Mouse (Mus musculus): ENCODE results near the gene Fig4.

Fig4 gene

DNA sequence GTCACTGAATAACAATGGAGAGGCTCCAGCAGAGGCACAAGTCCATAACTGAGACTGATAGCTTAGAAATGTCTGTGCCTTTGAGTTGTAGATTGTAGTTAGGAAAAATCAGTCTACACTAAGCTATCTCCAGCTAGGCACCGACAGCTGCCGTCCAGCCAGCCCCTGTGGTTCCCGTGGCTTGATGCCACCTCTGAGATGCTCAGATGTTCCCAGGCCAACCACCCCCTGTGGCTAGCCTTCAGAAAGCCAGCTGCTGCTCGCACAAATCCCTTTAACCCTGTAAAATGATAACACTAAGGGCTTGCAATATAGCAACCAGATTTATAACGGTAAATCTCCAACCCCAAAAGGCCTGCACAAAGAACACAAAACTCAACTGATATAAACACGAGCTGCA lies 22.9 kb downstream of the Fig4 start:
- H3K36me3 ChIP-seq (ENCODE audit: insufficient read depth, low read length): peaks cover 42% of the 10 kb centered on the region
- no peaks in the 10 kb centered on the region for H3K4me1 ChIP-seq (replicated peaks; ENCODE audit: low read depth, low read length)
- H3K27me3 ChIP-seq (ENCODE audit: insufficient read depth, low read length): no peaks in the 10 kb centered on the region
- TF ChIP-seq NANOG (IDR thresholded peaks at IDR 0.05; ENCODE audit: borderline replicate concordance, low read length): no peak
- TF ChIP-seq POU5F1 (IDR thresholded peaks at IDR 0.05; ENCODE audit: borderline replicate concordance, low read length): no peak
- no peak for TF ChIP-seq CTCF (conservative IDR thresholded peaks at IDR 0.05; ENCODE audit: low read length)
- H3K9me3 ChIP-seq (ENCODE audit: low read length): no peaks in the 10 kb centered on the region
- no peak overlapping the region for H3K4me3 ChIP-seq (replicated peaks; ENCODE audit: low read length)

DNA sequence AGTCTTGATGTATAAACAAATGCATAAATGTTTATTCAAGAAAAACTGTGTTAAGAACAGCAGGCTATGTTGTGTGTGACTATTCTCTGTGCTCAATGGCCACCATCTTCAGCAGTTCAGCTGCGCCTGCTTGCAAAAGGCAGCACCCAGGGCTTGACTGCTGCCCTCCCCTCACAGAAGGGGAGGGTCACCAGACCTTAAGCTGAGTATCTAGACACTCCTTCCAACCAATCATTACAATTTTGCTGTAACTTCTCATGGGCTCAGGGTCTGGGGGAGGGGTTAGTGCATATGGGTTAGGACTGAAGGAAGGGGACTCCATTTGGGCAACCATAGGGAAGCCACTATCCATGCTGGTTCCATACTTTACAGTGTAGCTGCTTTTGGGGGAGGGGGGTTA lies 24.3 kb downstream of the Fig4 start:
- H3K4me3 ChIP-seq (replicated peaks; ENCODE audit: low read length): no peak overlapping the region
- no peaks in the 10 kb centered on the region for H3K4me1 ChIP-seq (replicated peaks; ENCODE audit: low read depth, low read length)
- H3K27me3 ChIP-seq (ENCODE audit: insufficient read depth, low read length): no peaks in the 10 kb centered on the region
- H3K36me3 ChIP-seq (ENCODE audit: insufficient read depth, low read length): peaks cover 31% of the 10 kb centered on the region
- no peak for TF ChIP-seq POU5F1 (IDR thresholded peaks at IDR 0.05; ENCODE audit: borderline replicate concordance, low read length)
- TF ChIP-seq NANOG (IDR thresholded peaks at IDR 0.05; ENCODE audit: borderline replicate concordance, low read length): no peak
- TF ChIP-seq CTCF (conservative IDR thresholded peaks at IDR 0.05; ENCODE audit: low read length): no peak
- H3K9me3 ChIP-seq (ENCODE audit: low read length): no peaks in the 10 kb centered on the region

DNA sequence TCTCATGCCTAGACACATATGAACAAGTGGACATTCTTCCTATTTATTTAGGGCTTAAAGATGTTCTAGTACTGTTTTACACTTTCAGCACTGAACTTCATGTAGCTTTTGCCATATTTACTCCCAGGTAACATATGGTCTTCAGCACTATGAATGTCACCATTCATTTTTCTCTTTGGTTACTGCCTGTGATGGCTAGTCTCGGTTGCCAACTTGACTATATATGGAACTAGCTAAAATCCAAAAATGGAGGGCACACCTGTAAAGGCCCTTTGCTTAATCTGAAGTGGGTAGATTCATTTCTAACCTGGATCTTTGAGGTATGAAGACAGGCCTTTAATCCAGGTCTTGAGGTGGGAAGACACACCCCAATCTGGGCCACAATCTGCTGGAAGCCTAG lies 28.2 kb downstream of the Fig4 start:
- Histone ChIP-seq H3K4me3 (replicated peaks; ENCODE audit: low read length) (no peak overlapping the region), H3K9me3 (ENCODE audit: low read length) (no peaks in the 10 kb centered on the region), H3K27me3 (ENCODE audit: insufficient read depth, low read length) (no peaks in the 10 kb centered on the region), H3K36me3 (ENCODE audit: insufficient read depth, low read length) (peaks cover 31% of the 10 kb centered on the region), H3K4me1 (replicated peaks; ENCODE audit: low read depth, low read length) (no peaks in the 10 kb centered on the region)
- no peak for TF ChIP-seq NANOG (IDR thresholded peaks at IDR 0.05; ENCODE audit: borderline replicate concordance, low read length)
- no peak for TF ChIP-seq POU5F1 (IDR thresholded peaks at IDR 0.05; ENCODE audit: borderline replicate concordance, low read length)
- no peak for TF ChIP-seq CTCF (conservative IDR thresholded peaks at IDR 0.05; ENCODE audit: low read length)

DNA sequence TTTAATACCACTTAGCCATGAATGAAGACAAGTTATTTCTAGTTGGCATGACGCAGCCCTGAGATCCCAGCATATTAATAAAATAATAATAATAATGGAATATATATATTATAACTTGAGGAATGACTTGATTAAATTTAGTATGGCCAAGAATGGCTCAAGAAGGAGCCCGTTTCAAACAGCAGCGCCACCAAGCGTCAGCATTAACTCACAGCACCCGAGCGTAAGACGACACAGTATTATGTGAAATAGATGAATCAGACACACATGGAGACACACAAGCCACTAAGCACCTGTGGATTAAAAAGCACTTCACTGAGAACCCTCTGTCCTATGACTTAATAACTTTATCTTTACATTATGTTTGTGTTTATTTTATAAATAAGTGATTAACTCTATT lies 31.2 kb downstream of the Fig4 start:
- Histone ChIP-seq H3K36me3 (ENCODE audit: insufficient read depth, low read length) (peaks cover 53% of the 10 kb centered on the region), H3K4me3 (replicated peaks; ENCODE audit: low read length) (no peak overlapping the region), H3K4me1 (replicated peaks; ENCODE audit: low read depth, low read length) (no peaks in the 10 kb centered on the region), H3K9me3 (ENCODE audit: low read length) (no peaks in the 10 kb centered on the region), H3K27me3 (ENCODE audit: insufficient read depth, low read length) (no peaks in the 10 kb centered on the region)
- peak; percentile 66 for TF ChIP-seq CTCF (conservative IDR thresholded peaks at IDR 0.05; ENCODE audit: low read length)
- TF ChIP-seq NANOG (IDR thresholded peaks at IDR 0.05; ENCODE audit: borderline replicate concordance, low read length): no peak

DNA sequence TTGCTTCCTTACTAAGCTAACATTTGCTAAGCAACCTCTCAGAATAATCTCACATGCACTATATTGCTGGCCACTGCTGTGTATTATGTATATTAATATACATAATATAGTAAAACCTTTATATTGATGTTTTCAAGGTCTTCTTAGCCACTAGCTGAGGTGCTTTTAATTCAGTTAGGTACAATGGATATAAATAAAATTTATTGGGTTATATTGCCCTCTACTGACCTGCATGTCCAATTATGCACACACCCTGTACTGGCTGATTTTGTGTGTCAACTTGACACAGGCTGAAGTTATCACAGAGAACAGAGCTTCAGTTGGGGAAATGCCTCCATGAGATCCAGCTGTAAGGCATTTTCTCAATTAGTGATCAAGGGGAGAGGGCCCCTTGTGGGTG lies 41.2 kb downstream of the Fig4 start:
- H3K4me3 ChIP-seq (replicated peaks; ENCODE audit: low read length): no peak overlapping the region
- peaks cover 59% of the 10 kb centered on the region for H3K36me3 ChIP-seq (ENCODE audit: insufficient read depth, low read length)
- TF ChIP-seq POU5F1 (IDR thresholded peaks at IDR 0.05; ENCODE audit: borderline replicate concordance, low read length) (no peak), NANOG (IDR thresholded peaks at IDR 0.05; ENCODE audit: borderline replicate concordance, low read length) (no peak)
- no peaks in the 10 kb centered on the region for H3K27me3 ChIP-seq (ENCODE audit: insufficient read depth, low read length)
- no peaks in the 10 kb centered on the region for H3K9me3 ChIP-seq (ENCODE audit: low read length)
- peaks cover 10% of the 10 kb centered on the region for H3K4me1 ChIP-seq (replicated peaks; ENCODE audit: low read depth, low read length)

DNA sequence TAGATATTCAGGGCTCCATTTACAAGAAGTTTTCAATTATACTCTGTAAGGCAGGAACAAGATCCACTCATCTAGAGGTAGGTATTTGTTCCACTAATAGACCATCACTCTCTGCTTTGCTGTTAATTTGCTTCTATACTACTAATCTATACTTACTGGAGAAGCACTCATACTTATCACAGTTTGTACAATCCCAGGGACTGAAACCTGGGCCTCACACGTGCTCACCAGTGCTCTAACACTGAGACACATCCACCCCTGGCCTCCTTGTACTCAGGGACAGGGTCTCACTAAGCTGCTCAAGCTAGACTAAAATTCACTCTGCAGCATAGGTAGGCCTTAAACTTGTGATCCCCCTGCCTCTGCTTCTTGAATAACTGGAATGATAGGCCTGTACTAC lies 41.8 kb downstream of the Fig4 start:
- Histone ChIP-seq H3K36me3 (ENCODE audit: insufficient read depth, low read length) (peaks cover 54% of the 10 kb centered on the region), H3K4me1 (replicated peaks; ENCODE audit: low read depth, low read length) (peaks cover 14% of the 10 kb centered on the region), H3K9me3 (ENCODE audit: low read length) (no peaks in the 10 kb centered on the region), H3K4me3 (replicated peaks; ENCODE audit: low read length) (no peak overlapping the region), H3K27me3 (ENCODE audit: insufficient read depth, low read length) (no peaks in the 10 kb centered on the region)
- TF ChIP-seq POU5F1 (IDR thresholded peaks at IDR 0.05; ENCODE audit: borderline replicate concordance, low read length) (no peak), CTCF (conservative IDR thresholded peaks at IDR 0.05; ENCODE audit: low read length) (no peak)

DNA sequence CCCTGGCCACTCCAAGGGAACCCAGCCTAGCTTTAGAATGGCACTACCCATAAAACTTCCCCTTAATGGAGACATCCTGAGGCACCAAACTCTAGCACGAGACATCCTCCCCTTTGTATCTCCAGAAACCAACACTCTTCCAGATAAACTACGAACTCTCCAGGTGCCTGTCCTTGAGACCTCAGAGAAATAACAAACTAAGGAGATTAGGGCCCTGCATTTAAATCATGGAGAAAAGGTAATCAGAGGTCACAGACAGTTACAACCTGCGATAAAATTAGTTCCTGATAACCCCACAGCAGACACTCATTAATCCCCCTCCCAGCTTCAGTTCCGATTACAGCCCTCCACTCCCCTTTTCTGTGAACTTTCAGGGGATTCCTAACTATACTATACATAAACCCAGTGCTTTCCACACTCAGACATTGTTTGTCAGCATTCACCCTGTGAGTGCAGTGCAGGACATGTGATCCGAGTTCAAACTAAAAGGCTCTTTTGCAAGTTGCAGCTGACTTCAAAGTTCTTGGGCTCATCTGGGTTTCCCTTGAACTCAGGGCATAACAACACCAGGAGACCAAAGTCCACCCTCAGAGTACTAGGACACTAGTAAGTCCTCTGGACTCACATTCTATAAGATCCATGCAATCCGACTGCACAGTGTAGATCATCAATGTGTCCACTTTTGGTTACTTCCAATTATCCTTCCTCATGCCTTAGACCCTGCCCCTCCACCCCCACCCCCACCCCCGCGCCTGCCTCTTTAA lies 42.6 kb downstream of the Fig4 start:
- Histone ChIP-seq H3K27me3 (ENCODE audit: insufficient read depth, low read length) (no peaks in the 10 kb centered on the region), H3K9me3 (ENCODE audit: low read length) (no peaks in the 10 kb centered on the region), H3K4me1 (replicated peaks; ENCODE audit: low read depth, low read length) (peaks cover 14% of the 10 kb centered on the region), H3K4me3 (replicated peaks; ENCODE audit: low read length) (no peak overlapping the region), H3K36me3 (ENCODE audit: insufficient read depth, low read length) (peaks cover 60% of the 10 kb centered on the region)
- TF ChIP-seq NANOG (IDR thresholded peaks at IDR 0.05; ENCODE audit: borderline replicate concordance, low read length) (no peak), CTCF (conservative IDR thresholded peaks at IDR 0.05; ENCODE audit: low read length) (no peak), POU5F1 (IDR thresholded peaks at IDR 0.05; ENCODE audit: borderline replicate concordance, low read length) (no peak)

DNA sequence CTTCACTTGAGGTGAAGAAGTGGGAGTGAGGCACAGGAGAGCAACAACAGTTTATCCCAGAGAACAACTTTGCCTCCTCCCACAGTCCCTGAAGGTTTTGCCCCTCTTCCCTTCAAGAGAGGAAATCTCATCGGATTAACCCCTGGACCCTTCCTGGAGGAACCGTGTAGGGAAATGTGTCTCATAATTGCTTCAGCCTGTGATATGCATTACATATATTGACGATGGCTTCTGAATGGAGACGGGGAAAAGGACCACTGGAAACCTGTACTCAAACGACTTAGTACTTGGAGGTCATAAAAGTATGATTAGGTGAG lies 52.4 kb downstream of the Fig4 start:
- Histone ChIP-seq H3K9me3 (ENCODE audit: low read length) (peaks cover 4% of the 10 kb centered on the region; the same call in 1 of the 2 replicates), H3K4me3 (replicated peaks; ENCODE audit: low read length) (no peak overlapping the region), H3K27me3 (ENCODE audit: insufficient read depth, low read length) (no peaks in the 10 kb centered on the region), H3K4me1 (replicated peaks; ENCODE audit: low read depth, low read length) (0 out of 2 replicates have a peak, but pooled peaks cover under 1% of the 10 kb centered on the region), H3K36me3 (ENCODE audit: insufficient read depth, low read length) (peaks cover 86% of the 10 kb centered on the region)
- TF ChIP-seq CTCF (conservative IDR thresholded peaks at IDR 0.05; ENCODE audit: low read length) (no peak), NANOG (IDR thresholded peaks at IDR 0.05; ENCODE audit: borderline replicate concordance, low read length) (no peak), POU5F1 (IDR thresholded peaks at IDR 0.05; ENCODE audit: borderline replicate concordance, low read length) (no peak)
